Mouse (Mus musculus) G1E-ER4 (cell line): Measurements from ENCODE around the gene Exoc7. TPM values are rescaled to one million over a fixed set of nuclear protein-coding genes. Genes with fewer than 3 reads are reported as not detected.

ENCODE experiments used
- GATA1 ChIP-seq: IDR thresholded peaks from one replicate; pipeline ENCODE4 v1.8.0; 2012; ENCODE audit warnings: low read length, inconsistent platforms
- polyA plus RNA-seq: library from polyadenylated mRNA; stranded (reverse); fragments of >175 nt; gene quantifications from 2 replicates; pipeline ENCODE4 v1.2.3, GENCODE M21; 2012

The Exoc7 gene
- polyA plus RNA-seq: 15.1 and 19.0 TPM in 2 replicates

DNA sequence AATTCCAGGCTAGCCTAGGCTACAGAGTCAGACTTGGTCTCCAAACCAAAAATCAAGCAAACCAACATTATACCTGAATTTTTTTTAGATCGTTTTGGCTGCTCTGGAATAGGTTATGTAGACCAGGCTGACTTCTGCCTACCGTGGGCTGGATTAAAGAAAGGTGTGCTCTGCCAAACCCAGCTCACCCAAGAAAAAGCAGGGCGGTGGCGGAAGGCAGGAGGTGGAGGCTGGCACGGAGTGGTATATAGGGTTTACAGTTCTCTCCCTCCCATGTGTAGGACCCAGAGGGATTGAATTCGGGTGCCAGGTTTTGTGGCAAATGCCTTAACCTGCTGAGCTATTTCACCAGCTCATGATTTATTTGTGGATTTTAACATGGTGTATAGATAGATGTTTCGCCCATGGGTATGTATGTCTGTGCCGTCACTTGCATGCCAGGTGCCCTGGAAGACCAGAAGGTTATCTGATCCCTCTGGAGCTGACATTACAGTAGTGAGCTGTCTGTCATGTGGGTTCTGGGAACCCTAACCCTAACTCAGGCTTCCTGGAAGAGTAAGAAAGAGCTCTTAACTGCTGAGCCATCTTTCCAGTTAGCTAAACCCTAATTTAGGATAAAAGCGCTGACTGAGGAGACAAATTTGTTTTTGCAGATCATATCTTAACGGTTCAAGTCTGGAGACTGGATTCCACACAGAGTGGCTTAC lies at the start of gene Exoc7:
Gene Exoc7 (minus strand): TSS at position 215 of the 707 bp plus-strand sequence.
- no peak for TF ChIP-seq GATA1

DNA sequence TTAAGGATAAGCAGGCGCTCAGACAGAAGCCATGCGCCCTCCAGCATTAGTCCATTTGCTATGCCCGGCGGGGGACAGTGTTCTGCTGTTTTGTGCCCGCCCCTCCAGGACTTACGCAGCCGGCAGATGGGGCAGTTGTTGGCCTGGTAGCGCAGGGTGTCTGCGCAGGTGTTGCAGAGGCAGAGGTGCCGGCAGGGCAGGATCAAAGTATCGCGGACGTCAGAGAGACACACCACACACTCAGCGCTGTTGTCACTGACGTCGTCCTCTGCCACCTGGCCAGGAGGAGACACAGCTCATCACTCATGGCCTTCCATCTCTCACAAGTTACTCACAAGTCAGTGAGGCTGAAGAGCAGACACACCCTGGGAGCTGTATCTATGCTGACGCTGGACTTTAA lies 47.5 kb upstream of the Exoc7 start:
- no peak for TF ChIP-seq GATA1

DNA sequence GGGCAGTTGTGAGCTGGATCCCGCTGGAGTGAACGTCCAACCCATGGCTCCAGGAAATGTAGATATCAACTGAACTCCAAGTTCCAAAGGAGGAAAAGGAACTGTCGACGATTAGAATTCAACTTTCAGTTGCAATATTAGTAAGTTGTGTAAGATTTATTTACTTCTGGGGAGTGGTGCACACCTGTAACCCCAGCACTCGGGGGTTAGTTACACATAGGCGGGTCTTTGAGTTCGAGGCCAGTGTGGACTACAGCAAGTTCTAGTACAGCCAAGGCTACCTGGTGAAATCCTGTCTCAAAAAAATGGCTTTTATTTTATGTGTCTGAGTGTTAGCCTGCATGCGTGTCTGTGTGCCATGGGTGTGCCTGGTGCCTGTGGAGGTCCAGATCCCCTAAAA lies 46.5 kb upstream of the Exoc7 start:
- TF ChIP-seq GATA1: no peak

DNA sequence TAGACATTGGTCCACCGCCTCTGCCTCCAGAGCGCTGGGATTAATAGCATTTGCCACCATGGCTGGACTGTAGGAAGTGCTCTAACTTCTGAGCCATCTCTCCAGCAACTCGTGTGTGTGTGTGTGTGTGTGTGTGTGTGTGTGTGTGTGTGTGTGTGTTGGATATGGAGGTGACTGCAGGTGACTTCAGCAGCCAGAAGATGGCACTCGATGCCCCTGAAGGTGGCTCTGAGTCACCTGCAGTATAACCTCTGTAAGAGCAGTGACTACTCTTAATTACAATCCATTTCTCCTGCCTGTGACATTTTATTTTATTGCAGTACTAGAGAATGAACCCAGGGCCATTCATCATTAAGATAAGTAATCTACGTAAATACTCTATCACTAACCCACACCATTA lies 44.3 kb upstream of the Exoc7 start:
- no peak for TF ChIP-seq GATA1

DNA sequence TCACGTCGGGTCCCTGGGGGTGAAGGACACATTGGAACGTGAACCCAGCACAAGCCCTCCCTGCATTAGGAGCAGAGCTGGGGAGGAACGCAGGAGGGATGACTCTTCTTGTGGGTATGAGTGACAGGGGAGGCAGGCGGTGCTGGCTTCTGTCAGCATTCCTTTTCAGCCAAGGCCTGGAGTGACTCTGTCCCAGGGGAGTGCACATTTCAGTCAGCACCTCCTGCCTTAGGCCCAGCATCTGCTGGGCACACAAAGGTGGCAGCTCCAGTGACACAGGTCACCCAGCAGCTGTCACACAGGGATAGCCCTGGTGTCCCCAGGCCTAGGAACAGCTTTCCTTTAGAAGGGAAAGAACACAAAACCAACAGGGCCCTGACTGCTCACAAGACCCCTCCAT lies 40.9 kb upstream of the Exoc7 start:
- no peak for TF ChIP-seq GATA1

DNA sequence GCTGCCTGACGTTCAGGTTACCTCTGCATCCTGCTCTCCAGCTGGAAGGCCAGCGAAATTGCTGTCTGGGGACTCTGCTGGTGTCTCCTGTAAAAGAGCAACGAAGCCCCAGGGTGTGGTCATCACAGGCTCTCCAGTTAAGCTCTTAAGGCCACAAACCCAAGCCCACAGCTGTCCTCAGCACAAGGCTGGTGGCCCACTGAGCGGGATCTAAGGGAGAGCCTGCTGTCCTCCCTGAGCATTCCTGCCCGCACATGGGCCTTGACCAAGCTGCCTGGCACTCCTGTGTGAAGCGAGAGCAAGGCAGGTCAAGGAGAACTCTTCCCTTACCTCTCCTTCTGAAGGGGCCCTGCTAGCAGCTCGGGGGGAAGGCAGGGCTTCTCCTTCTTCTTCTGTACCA lies 40.0 kb upstream of the Exoc7 start:
- TF ChIP-seq GATA1: no peak

DNA sequence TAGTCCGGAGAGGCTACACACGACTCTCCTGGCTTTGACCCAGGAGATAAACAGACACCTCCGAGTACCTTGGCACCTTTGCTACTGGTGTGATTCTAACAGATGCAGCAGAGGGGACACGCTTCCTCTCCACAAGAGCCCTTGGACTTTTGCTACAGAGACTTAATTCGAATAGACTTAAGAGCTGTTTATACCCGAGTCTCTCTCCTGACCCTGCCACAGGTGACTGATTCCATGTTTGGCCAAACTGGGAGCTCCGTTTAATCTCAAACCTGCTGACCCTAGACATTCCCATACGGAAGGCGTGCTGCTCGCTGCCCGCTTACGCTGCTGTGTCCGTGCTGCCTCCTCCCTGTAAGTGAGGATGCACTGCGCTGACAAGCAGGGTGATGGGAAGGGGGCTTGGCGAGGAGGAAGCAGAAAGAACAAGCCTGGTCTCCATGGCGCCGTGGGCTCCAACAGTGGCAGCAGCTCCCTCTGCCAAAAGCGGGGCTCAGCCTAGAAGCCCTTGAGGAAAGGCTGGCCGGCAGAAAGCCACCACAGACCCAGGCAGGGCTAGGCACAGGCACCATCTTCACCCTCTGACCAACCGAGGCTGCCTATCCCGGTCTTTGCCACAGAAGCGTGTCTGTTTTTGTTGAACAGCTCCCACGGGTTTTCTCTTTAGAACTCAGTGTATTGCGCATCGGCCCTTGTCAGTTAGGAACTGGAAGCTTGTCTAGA lies 35.2 kb upstream of the Exoc7 start:
- no peak for TF ChIP-seq GATA1

DNA sequence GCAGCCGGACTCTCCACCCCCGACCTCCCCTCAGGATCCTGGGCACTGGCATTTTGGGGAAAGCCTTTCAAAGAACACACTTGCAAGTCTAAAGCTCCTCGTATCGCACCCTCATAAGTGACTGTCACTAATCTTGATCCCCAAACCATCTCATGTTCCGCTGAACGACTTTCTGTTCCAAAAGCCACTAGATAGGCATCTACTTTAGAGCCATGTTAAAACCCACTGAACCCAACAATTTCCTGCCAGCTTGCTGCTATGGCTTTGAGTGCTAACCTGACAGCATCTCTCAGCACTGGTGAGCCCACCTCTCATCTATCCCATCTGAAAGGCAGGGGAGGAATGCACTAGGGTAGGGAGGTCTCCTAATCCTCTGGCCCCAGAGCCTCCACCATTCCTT lies 30.5 kb upstream of the Exoc7 start:
- no peak for TF ChIP-seq GATA1

DNA sequence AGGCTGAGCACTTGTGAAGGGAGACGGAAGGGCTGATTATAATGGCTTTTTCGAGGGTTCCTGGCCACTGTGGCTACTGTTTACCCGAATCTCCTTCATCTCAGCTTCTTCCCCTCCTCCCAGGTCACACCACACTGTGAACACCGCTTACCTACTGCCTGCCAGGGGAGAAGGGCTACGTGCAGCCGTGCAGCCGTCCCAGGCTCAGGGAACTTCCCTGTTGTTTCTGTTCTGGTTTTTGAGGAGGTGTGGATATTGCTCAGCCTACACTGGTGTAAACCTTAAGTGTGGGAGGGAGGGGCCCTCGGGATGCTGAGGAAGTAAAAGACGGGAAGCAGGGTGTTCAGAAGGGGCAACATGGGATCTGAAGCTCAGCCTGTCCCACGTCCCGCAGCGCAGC lies 30.0 kb upstream of the Exoc7 start:
- TF ChIP-seq GATA1: no peak

DNA sequence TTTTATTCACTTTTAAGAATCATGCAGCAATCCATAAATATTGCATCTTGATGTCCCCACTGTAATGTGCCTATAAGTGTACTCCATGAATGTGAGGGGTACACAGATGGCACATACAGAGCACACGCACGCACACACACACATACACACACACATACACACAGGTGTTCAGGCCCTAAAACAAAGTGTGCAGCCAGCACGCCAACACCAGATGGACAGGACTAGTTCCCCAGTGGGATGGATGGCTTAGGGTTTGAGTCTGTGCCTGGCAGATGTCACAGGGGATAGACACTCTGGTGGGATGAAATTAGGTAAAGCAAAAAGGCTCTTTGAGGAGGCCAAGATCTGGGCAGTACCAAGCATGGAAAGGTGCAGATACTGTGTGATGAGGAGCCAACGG lies 29.4 kb upstream of the Exoc7 start:
- TF ChIP-seq GATA1: no peak

DNA sequence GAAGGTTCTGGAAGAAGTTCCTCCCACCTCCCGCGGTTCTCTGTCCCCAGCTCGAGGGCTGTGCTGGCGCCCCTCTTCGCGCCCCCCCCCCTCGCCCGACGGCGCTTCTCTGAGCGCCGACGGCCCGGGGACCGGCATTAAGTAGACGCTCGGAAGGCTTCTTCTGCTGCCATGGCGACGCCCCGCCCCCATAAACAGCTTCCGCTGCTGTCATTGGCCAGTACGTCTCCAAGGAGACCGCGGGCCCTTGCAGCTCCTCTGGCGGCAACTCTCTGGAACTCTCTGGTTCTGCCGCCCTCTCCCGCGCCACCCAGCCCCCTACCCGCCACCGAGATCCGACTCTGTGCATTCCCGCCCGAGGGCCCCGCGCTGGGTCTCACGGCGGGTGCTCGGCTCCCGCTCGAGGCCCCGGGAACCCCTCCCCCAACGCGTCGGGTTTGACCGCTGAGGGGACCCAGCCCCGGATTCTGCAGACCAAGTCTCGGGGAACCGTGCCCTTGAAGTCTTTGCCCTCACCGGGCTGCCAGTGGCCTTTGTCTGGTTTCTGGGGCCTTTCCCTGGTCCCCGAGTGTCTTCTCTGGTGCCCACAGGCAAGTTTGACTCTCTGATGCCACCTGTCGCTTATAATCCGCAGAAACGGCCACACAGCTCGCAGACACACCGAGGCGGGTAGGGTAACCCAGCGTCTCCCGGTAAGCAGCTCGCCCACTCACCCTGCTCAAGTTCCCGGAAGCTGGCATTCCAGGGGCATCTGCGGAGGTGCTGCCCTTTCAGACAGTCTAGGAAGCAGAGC lies 28.4 kb upstream of the Exoc7 start, which contains the start of gene Foxj1:
Gene Foxj1 (minus strand): TSS at position 156 of the 793 bp plus-strand sequence.
- TF ChIP-seq GATA1: no peak

DNA sequence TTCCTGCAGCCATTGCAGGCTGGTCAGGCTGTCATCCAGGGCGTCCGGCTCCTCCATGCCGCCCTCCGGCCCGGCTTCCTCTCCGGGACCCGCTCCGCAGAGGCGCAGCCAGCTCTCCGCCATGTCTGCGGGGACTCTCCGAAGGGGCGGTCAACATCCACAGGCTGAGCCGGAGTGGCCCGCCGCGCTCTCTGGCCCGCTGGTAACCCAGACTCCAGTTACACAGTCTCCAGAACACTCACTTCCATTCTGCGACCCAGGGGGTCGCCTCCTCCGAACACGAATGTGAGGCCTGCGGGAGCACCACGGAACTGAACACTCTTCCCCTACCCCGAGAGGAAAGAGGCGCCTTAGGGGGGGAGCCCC lies 27.4 kb upstream of the Exoc7 start:
- TF ChIP-seq GATA1: no peak

DNA sequence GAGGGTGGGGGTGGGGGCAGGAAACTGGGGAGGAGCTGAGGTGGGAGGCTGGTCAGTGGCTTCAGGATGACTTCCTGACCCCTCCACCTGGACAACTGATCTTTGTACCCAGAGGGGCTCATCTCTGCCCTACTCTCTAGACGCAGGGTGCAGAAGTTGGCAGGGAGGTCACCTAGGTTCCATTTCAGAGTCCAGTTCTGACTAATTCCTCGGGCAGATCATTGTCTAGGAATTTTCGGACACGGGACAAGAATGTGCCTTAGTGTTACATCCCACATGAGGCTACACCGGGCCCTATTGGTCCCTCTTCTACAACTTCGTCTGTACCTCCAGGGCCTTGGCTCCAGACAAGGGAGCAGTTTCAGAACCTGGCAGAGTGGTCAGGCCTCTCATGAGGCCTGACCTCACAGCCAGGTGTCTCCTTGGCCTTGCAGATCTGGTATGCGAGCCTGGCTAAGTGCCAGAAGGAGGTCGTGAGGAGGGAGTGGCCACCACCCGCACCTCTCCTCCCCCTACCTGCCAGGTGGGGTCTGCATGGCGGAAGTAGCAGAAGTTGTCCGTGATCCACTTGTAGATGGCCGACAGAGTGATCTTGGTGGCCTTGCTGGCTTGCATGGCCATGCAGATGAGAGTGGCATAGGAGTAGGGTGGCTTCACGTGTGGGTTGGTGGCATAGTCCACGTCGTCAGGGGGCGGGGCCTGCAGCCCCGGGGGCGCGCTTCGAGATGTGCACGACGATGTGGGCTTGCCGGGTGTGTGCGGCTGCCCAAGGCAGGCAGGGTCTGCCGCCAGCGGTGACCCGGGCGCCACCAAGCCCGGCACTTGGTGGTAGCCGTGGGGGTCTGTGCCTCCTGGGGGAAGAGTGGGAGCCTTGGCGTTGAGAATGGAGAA lies 26.7 kb upstream of the Exoc7 start:
- no peak for TF ChIP-seq GATA1

DNA sequence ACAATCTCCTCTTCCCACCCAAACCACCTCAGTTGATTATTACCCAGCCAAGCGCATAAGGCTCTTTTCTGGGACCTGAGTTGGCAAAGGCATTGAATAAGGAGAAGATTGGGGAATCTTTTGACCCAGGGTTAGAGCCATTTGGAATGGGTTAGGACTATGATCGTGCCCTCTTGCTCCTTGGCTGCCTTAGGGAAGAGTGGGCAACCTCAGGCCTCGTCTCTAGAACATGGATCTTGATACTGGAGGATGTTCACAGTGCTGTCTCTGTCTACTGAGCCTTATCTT lies 25.9 kb upstream of the Exoc7 start:
- TF ChIP-seq GATA1: no peak

DNA sequence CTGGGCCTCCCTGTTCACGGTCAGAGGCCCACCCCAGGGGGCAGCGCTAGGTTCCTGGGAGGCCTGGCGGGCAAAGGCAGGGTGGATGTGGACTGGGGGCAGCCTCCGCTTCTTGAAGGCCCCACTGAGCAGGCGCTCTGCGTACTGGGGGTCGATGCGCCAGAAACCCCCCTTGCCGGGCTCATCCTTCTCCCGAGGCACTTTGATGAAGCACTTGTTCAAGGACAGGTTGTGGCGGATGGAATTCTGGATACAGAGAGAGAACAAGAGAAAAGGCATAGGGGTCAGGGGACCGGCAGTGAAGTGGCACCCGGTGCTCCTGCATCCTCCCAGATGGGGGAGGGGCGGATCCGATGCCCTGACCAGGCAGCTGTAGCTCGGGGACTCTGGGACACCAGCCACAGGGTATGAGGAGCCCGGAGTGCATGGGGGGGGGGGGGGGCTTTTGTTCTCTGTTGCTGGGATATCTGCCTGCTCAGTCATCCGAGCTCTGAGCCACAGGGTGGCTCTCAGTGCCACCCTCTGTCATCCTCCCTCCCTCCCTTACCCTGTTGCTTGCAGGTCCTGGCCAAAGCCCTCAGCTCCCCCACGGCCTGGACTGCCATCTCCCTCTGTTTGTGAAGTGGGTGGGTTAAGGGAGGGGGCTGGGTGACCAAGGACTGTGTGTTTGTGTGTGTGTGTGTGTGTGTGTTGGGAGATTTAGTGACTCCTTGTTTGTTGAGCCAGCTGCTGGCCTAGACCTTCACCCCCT lies 25.4 kb upstream of the Exoc7 start:
- no peak for TF ChIP-seq GATA1

DNA sequence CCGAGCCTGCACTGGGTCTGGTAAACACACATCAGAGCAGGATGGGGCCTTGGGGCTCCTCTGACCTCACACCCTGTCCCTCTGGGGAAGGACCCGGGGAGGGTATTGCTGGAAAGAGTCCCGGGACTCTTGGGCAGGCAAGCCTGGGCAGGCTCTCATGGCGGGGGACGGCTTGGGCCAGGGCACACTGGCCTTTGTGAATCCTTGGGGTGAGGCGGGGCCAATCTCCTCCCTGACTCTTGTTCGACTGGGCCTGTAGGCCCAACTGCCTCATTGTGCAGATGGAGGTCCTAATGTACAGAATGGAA lies 23.1 kb upstream of the Exoc7 start:
- TF ChIP-seq GATA1: no peak
